Mouse (Mus musculus) intestine, embryonic 16.5 days (tissue): ENCODE data around the gene Itpkb. TPM values are rescaled to one million over a fixed set of nuclear protein-coding genes. Genes with fewer than 3 reads are reported as not detected.
A peak's percentile ranks its signal among the peaks of the same experiment; 100 is the strongest.

Source experiments
- ATAC-seq: fragments of 200-750 bp; cut with Nextera tagmentation; 2 replicates; pipeline ENCODE4 v1.8.0; 2017; ENCODE audit warnings: moderate TSS enrichment, moderate library complexity
- H3K27ac ChIP-seq: fragments of 300-500 bp; sonication (generic); 2 replicates; pipeline ENCODE4 v1.5.1; 2014; ENCODE audit warnings: mild to moderate bottlenecking, low read length
- H3K27me3 ChIP-seq: fragments of 300-500 bp; sonication (generic); replicated peaks from 2 replicates; pipeline ENCODE4 v1.6.1; 2014; ENCODE audit warnings: low read length, control low read depth, mixed read lengths; ENCODE audit not compliant: control insufficient read depth, insufficient read depth
- H3K36me3 ChIP-seq: fragments of 300-500 bp; sonication (generic); 2 replicates; pipeline ENCODE4 v1.6.1; 2014; ENCODE audit warnings: low read length, control low read depth; ENCODE audit not compliant: control insufficient read depth, insufficient read depth
- H3K4me1 ChIP-seq: fragments of 300-500 bp; sonication (generic); 2 replicates; pipeline ENCODE4 v1.6.1; 2014; ENCODE audit warnings: low read length, control low read depth, mixed read lengths; ENCODE audit not compliant: control insufficient read depth, insufficient read depth
- H3K4me2 ChIP-seq: fragments of 300-500 bp; sonication (generic); 2 replicates; pipeline ENCODE4 v1.6.1; 2014; ENCODE audit warnings: low read depth, low read length, control low read depth
- H3K4me3 ChIP-seq: fragments of 300-500 bp; sonication (generic); 2 replicates; pipeline ENCODE4 v1.5.1; 2014; ENCODE audit warnings: mild to moderate bottlenecking, low read length
- H3K9ac ChIP-seq: fragments of 300-500 bp; sonication (generic); 2 replicates; pipeline ENCODE4 v1.6.1; 2014; ENCODE audit warnings: low read depth, low read length
- H3K9me3 ChIP-seq: fragments of 300-500 bp; sonication (generic); 2 replicates; pipeline ENCODE4 v1.6.1; 2016; ENCODE audit warnings: low read length, control low read depth; ENCODE audit not compliant: control insufficient read depth
- WGBS: fragments of 180-500 bp; shearing (Covaris S2); extraction: QIAGEN DNeasy Blood & Tissue Kit; methylation state at CpG from one replicate; pipeline ENCODE4 v1.1.7; 2014; 5-methylcytosine and 5-hydroxymethylcytosine counted together
- polyA plus RNA-seq: library from polyadenylated mRNA; unstranded; fragments of >200 nt; fragmentation: Nextera tagmentation; extraction: Ambion mirVana; gene quantifications from 2 replicates; pipeline ENCODE4 v1.2.1, GENCODE M21; 2015

The Itpkb gene
- polyA plus RNA-seq, 1 experiment from 2014 or later, result 5.1 TPM

- H3K4me2 ChIP-seq, result no peak overlapping the region
- 0 out of 2 replicates have a peak, but pooled peaks cover 6% of the 10 kb centered on the region for H3K27me3 ChIP-seq
- no peak overlapping the region for H3K4me3 ChIP-seq
- 7% methylated on average over 9 of the region's 9 CpGs for WGBS
- no peak overlapping the region for H3K9ac ChIP-seq
- no peak overlapping the region for H3K27ac ChIP-seq
- no peaks in the 10 kb centered on the region for H3K9me3 ChIP-seq
- no peaks in the 10 kb centered on the region for H3K36me3 ChIP-seq
- H3K4me1 ChIP-seq, result peaks cover 11% of the 10 kb centered on the region
- ATAC-seq, result no peak
Measured at GRCm38 (mm10) chr1:180434925-180435324, 104.6 kb downstream of the Itpkb start.

DNA sequence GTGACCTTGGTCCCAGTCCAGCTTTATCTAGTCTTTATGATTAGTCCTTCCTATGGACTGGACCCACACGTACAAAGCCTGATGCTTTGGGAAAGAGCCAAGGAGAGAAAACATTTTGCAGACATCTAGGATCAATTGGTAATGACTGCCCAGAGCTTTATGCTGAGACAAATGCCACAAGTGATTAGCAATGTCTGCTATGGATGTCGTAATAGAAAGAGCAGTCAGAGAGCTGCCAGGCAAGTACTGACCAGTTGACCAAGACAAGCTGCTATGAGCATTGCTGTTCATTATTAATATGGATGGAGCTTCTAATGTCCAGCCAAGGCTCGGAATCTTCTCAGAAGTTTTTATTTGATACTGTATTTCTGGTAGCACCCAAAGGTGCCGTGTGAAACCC, 109.2 kb downstream of the Itpkb start:
- no peak for ATAC-seq
- Histone ChIP-seq H3K9me3 (no peaks in the 10 kb centered on the region), H3K4me1 (0 out of 2 replicates have a peak, but pooled peaks cover 3% of the 10 kb centered on the region), H3K4me2 (no peak overlapping the region), H3K36me3 (no peaks in the 10 kb centered on the region), H3K27ac (no peak overlapping the region), H3K9ac (no peak overlapping the region), H3K27me3 (no peaks in the 10 kb centered on the region), H3K4me3 (no peak overlapping the region)
- WGBS, result 76% methylated on average over 4 of the region's 4 CpGs

GRCm38 (mm10) chr1:180444411-180444810, 114.1 kb downstream of the Itpkb start:
- H3K27me3 ChIP-seq, result no peaks in the 10 kb centered on the region
- no peak overlapping the region for H3K27ac ChIP-seq
- no peak overlapping the region for H3K4me2 ChIP-seq
- H3K36me3 ChIP-seq, result no peaks in the 10 kb centered on the region
- H3K4me1 ChIP-seq, result no peaks in the 10 kb centered on the region
- no peak overlapping the region for H3K9ac ChIP-seq
- H3K9me3 ChIP-seq, result no peaks in the 10 kb centered on the region
- WGBS, result 76% methylated on average over 3 of the region's 3 CpGs
- no peak overlapping the region for H3K4me3 ChIP-seq
- ATAC-seq, result no peak

GRCm38 (mm10) chr1:180449641-180450040, 119.4 kb downstream of the Itpkb start:
- Histone ChIP-seq H3K4me2 (no peak overlapping the region), H3K9me3 (no peaks in the 10 kb centered on the region), H3K4me1 (no peaks in the 10 kb centered on the region), H3K4me3 (no peak overlapping the region), H3K27me3 (no peaks in the 10 kb centered on the region), H3K27ac (no peak overlapping the region), H3K9ac (no peak overlapping the region), H3K36me3 (no peaks in the 10 kb centered on the region)
- no peak for ATAC-seq
- 67% methylated on average over 2 of the region's 2 CpGs for WGBS

- 51% methylated on average over 6 of the region's 6 CpGs for WGBS
- Histone ChIP-seq H3K27me3 (no peaks in the 10 kb centered on the region), H3K4me2 (no peak overlapping the region), H3K27ac (peak overlapping the region; percentile 48; the same call in 1 of the 2 replicates), H3K9me3 (no peaks in the 10 kb centered on the region), H3K4me1 (peaks cover 8% of the 10 kb centered on the region; the same call in 1 of the 2 replicates), H3K4me3 (no peak overlapping the region), H3K9ac (peak overlapping the region; percentile 37; the same call in 1 of the 2 replicates), H3K36me3 (no peaks in the 10 kb centered on the region)
- ATAC-seq, result no peak
Measured at GRCm38 (mm10) chr1:180458274-180458673, 128.0 kb downstream of the Itpkb start.

GRCm38 (mm10) chr1:180458680-180459079, 128.4 kb downstream of the Itpkb start:
- Histone ChIP-seq H3K36me3 (no peaks in the 10 kb centered on the region), H3K27ac (no peak overlapping the region), H3K9me3 (no peaks in the 10 kb centered on the region), H3K4me2 (no peak overlapping the region), H3K4me3 (no peak overlapping the region), H3K9ac (no peak overlapping the region), H3K27me3 (no peaks in the 10 kb centered on the region), H3K4me1 (peaks cover 8% of the 10 kb centered on the region; the same call in 1 of the 2 replicates)
- no peak for ATAC-seq
- WGBS, result 48% methylated on average over 3 of the region's 3 CpGs

- Histone ChIP-seq H3K27ac (peak overlapping the region; percentile 57), H3K36me3 (no peaks in the 10 kb centered on the region), H3K4me2 (no peak overlapping the region), H3K4me1 (peaks cover 8% of the 10 kb centered on the region; the same call in 1 of the 2 replicates), H3K4me3 (no peak overlapping the region), H3K9ac (no peak overlapping the region), H3K27me3 (no peaks in the 10 kb centered on the region), H3K9me3 (no peaks in the 10 kb centered on the region)
- WGBS, result 33% methylated on average over 5 of the region's 5 CpGs
- peak; percentile 65 for ATAC-seq
Measured at GRCm38 (mm10) chr1:180460721-180461120, 130.4 kb downstream of the Itpkb start.

DNA sequence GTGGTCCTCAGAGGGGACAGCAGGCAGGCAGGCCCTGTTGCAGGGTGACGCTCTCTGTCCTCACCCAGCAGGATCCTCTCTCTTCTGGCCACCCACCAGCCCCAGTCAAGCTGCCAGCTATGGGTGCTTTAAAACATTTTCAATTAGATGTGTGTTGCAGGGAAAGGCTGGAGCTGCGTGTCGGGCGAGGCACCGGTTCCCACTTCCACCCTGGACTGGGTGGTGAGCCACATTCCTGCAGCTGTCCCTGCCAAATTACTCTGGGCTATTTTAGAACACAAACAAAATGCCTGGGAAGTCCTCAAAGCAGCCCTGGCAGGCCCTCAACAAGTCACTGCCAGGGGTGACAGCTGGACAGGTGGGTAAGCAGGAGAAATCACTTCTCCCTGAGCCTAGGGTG, 132.1 kb downstream of the Itpkb start:
- WGBS, result 83% methylated on average over 5 of the region's 5 CpGs
- Histone ChIP-seq H3K9me3 (no peaks in the 10 kb centered on the region), H3K4me3 (no peak overlapping the region), H3K9ac (no peak overlapping the region), H3K27me3 (no peaks in the 10 kb centered on the region), H3K36me3 (no peaks in the 10 kb centered on the region), H3K4me2 (no peak overlapping the region), H3K27ac (no peak overlapping the region), H3K4me1 (peaks cover 8% of the 10 kb centered on the region; the same call in 1 of the 2 replicates)
- ATAC-seq, result no peak

DNA sequence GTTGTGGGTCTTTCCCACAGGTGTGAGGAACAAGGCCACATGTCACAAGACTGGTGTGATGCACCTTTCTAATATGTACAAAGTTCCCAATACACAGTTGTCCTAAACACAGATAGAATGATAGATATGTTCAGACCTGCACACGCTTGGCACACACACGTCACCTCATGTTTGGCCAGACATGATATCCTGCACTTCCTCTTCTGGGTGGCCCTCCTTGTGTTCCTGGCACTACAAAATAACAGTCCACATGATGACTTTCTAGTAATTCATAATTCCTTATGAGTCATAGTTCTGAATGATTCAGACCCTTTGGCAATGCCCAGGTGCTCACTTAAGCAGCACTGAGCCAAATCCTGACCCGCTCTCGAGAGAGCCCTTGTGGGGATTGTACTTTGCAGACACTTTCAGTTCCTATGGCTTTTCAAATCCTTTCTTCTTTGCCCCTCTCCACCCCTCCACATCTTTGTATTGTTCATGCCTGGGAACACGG, 132.7 kb downstream of the Itpkb start:
- H3K27ac ChIP-seq, result no peak overlapping the region

GRCm38 (mm10) chr1:180464357-180464756, 134.1 kb downstream of the Itpkb start:
- H3K4me1 ChIP-seq, result 0 out of 2 replicates have a peak, but pooled peaks cover 4% of the 10 kb centered on the region
- H3K4me2 ChIP-seq, result no peak overlapping the region
- H3K27ac ChIP-seq, result no peak overlapping the region
- H3K9ac ChIP-seq, result no peak overlapping the region
- H3K36me3 ChIP-seq, result no peaks in the 10 kb centered on the region
- no peaks in the 10 kb centered on the region for H3K9me3 ChIP-seq
- ATAC-seq, result no peak
- H3K27me3 ChIP-seq, result no peaks in the 10 kb centered on the region
- 88% methylated on average over 5 of the region's 5 CpGs for WGBS
- no peak overlapping the region for H3K4me3 ChIP-seq

More for the DNA sequence above, 132.7 kb downstream of the Itpkb start:
- no peaks in the 10 kb centered on the region for H3K36me3 ChIP-seq
- peaks cover 7% of the 10 kb centered on the region; the same call in 1 of the 2 replicates for H3K4me1 ChIP-seq
- H3K4me2 ChIP-seq, result no peak overlapping the region
- no peaks in the 10 kb centered on the region for H3K9me3 ChIP-seq
- ATAC-seq, result no peak
- H3K4me3 ChIP-seq, result no peak overlapping the region
- WGBS, result 85% methylated on average over 5 of the region's 5 CpGs
- H3K27me3 ChIP-seq, result no peaks in the 10 kb centered on the region
- no peak overlapping the region for H3K9ac ChIP-seq
